Mouse (Mus musculus) Patski (cell line): ENCODE measurements around the gene Polr2c. TPM values are rescaled to one million over a fixed set of nuclear protein-coding genes. Genes with fewer than 3 reads are reported as not detected.
A peak's percentile ranks its signal among the peaks of the same experiment; 100 is the strongest.

ENCODE experiments used
- ATAC-seq: fragments of 100-300 bp; one replicate; pipeline ENCODE4 v1.8.0; 2021
- CTCF ChIA-PET: fragments of 350-600 bp; sonication (Branson Sonifier 250); formaldehyde crosslinking; loops from one replicate; lab custom pipeline; 2022; ENCODE audit warnings: inconsistent platforms; lab: Charles Lee
- POLR2A ChIA-PET: fragments of 350-600 bp; sonication (Branson Sonifier 250); formaldehyde crosslinking; loops from one replicate; lab custom pipeline; 2022; ENCODE audit warnings: antibody characterized with exemption, inconsistent platforms; lab: Charles Lee
- DNase-seq: peaks from one replicate; pipeline ENCODE4 v3.0.0-alpha.2; 2011; ENCODE audit warnings: low read depth, low spot score
- H3K27me3 ChIP-seq: fragments of 371-371 bp; one replicate; pipeline ENCODE4 v1.5.1; 2021
- CTCF ChIP-seq: fragments of 100-300 bp; IDR thresholded peaks from one replicate; pipeline ENCODE4 v1.5.1; 2021
- in situ Hi-C: fragments of 300-500 bp; cut with MboI; formaldehyde crosslinking; loops from 3 replicates; pipeline ENCODE4 v1.11.1; 2018; ENCODE audit warnings: low pct_unique_long_range_greater_than_20kb, mixed read lengths
- polyA plus RNA-seq: library from polyadenylated mRNA; unstranded; gene quantifications from one replicate; pipeline ENCODE4 v1.2.3, GENCODE M21; 2021

The Polr2c gene
- polyA plus RNA-seq, 1 experiment from 2014 or later: 110 TPM

DNA sequence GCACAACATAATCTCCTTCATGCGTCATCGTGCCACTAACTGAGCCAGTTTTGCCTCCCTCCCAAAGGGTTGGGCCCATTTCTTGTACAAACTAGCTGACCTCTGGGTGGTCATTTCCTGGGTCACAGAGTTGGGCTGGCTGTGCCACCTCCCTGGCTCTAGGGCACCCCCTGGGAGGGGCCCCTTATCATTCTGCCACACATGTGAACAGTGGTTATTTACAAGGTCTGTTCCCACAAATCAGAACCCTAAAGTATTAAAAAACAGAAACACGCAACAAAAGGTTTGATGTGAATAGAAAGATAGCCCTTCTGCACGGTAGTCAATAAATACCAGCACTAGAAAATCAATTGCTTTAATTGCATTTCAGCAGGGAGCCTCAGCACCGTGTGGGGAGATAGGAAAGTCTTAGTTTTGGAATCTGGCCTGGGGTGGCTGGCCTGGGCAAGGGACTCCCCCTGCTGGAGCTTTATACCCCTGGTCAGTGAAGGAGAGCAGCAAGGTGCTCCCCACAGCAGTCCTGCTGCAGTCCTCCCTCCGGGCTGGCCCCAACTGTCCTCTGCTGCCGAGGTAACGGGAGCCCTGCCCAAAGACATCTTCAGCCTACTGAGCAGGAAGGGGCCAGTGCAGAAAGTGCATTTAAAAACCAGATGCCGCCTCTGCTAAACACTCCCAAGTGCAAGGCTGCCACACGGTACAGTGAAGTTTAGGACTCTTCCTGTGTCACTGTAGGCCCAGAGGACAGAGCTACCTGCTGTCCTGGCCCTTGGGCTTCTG, 6.8 kb downstream of the Polr2c start:
- ChIA-PET CTCF (interaction anchor here (0.7 to 4.6 kb wide), 3 partner anchors 10 to 41 kb away, joined by 3 to 23 read pairs (median 3); partner anchors contain the start of gene Dok4), POLR2A (interaction anchor here (0.6 to 1.3 kb wide), 2 partner anchors 8 to 905 kb away, joined by 3 to 4 read pairs; no protein-coding TSS in a partner anchor)
- ATAC-seq: no peak
- no peak for TF ChIP-seq CTCF
- no peak for DNase-seq
- in situ Hi-C loops: no loop called here
- H3K27me3 ChIP-seq: no peaks in the 10 kb centered on the region

DNA sequence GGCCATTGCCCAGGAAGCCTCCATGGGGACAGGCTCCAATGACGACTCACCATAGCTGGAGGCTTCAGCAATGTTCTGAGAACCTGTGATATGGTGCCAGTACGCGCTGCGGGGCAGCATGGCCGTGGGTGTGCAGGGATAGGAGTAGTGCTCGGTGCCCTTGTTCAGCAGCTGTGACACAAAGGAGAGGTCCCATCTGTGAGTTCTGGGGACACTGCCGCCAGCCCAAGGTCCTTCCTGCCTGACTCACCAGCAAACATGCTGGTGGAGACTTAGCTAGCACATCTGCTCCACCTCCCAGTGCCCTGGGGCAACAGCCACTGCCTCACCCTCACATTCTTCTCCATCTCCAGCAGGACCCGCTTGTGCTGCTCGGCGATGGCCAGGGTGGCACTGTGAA, 8.0 kb downstream of the Polr2c start:
- TF ChIP-seq CTCF: no peak
- no peak for DNase-seq
- POLR2A ChIA-PET: interaction anchor here (0.7 kb wide), 1 partner anchor 27 kb away, joined by 3 read pairs; no protein-coding TSS in a partner anchor
- H3K27me3 ChIP-seq: no peaks in the 10 kb centered on the region
- in situ Hi-C loops: no loop called here
- CTCF ChIA-PET: interaction anchor here (4.6 kb wide), 1 partner anchor 9 kb away, joined by 23 read pairs; the partner anchor contains the start of gene Dok4
- ATAC-seq: peak; percentile 29

DNA sequence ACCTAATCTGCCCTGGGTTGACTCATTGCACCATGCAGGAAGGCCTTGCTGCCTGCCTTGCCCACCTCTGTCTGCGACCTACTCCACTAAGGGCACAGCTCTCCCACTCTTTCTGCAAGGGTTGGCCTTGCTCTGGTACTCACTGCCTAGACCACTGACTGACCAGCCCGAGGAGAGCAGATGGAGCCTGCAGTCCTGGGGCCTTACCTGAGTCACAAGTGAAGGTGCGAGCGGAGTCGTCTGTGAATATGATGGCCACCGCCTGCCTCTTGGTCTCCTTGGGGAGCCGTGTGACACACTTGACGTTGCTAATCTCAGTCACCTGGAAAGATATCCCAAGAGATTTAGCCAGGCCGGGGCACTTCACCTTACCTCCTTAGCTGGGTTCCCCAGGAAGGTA, 9.7 kb downstream of the Polr2c start:
- in situ Hi-C loops: no loop called here
- no peaks in the 10 kb centered on the region for H3K27me3 ChIP-seq
- DNase-seq: no peak
- ChIA-PET CTCF (interaction anchor here (1.0 to 4.6 kb wide), 4 partner anchors 7 to 45 kb away, joined by 3 to 23 read pairs (median 3); partner anchors contain the start of gene Dok4), POLR2A (interaction anchor here (0.6 to 1.0 kb wide), 5 partner anchors 10 to 80 kb away, joined by 3 to 5 read pairs (median 3); no protein-coding TSS in a partner anchor)
- no peak for TF ChIP-seq CTCF
- no peak for ATAC-seq

DNA sequence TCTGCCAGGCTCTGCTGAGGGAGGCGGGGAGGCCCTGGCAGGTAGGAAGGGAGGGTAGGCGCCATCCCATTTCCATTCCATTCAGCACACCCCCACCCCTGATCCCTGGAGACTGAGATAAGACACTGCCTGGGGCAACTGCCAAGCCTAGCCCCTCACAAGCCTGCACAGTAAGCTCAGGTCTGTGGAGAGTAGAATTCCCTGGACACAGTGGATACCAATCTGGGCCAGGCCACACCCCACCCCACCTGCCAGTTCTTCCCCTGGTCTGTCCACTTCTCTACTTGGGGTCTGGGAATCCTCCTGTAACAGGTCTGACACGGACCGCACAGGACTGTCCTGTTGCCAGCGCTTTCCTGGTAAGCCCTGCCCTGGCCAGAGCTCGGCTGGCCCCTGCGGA, 11.9 kb downstream of the Polr2c start:
- no peak for ATAC-seq
- DNase-seq: no peak
- H3K27me3 ChIP-seq: no peaks in the 10 kb centered on the region
- POLR2A ChIA-PET: no interaction called here
- CTCF ChIA-PET: interaction anchor here (1.8 kb wide), 1 partner anchor 54 kb away, joined by 6 read pairs; no protein-coding TSS in a partner anchor
- TF ChIP-seq CTCF: no peak
- in situ Hi-C loops: no loop called here

DNA sequence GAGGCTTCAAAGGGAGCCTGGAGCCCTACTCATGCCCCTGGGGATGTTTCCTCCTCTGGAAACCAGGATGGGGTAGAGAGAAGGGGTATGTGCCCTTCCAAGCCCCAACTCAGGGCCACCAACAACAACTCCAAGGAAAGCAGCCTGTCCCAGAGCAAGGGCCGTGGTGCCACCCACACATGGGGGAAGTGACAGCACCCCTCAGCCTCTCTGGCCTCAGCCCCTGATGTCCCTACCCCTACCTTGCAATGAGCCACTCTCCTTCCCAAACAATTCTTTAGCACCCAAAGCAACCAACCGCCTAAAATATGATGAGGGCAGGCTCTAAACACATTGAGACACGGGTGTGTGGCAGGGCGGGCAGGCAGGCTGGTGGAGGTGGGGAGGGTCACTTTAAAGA, 12.8 kb downstream of the Polr2c start:
- ATAC-seq: no peak
- in situ Hi-C loops: loop anchor here (5.0 kb wide), 1 partner anchor 37 kb away; no protein-coding TSS in a partner anchor
- no peak for TF ChIP-seq CTCF
- H3K27me3 ChIP-seq: no peaks in the 10 kb centered on the region
- ChIA-PET POLR2A (no interaction called here), CTCF (interaction anchor here (1.0 to 1.8 kb wide), 2 partner anchors 55 to 72 kb away, joined by 3 to 6 read pairs; no protein-coding TSS in a partner anchor)
- no peak for DNase-seq

DNA sequence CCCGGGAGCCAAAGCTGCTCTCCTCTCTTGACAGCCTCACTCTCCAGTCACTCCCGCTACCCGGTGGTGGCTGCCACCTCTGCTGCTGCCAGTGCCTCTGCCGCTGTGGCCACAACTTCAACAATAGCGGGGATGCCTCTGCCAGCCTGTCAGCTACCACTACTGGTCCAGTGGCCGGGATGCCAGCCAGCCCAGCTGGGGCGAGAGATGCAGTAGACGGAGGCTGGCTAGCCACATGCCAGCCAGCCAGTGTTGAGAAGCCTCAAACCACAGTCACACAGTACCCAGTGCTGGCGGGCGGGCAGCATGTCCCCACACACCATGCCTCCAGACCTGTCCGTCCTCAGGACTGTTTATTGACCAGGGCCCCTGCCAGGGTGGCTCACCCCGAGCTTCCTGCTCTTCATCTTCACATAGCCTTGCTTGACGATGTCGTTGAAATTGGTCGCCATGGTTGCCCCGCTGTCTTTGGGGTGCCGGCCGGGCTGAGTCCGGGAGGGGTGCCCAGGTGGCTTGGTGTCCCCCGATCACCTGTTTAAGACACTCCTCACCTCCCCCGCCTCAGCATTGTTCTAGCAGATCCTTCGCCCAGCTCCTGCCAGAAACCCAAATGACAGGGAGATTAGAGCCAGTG, 13.3 kb downstream of the Polr2c start:
- no peak for ATAC-seq
- CTCF ChIA-PET: interaction anchor here (1.0 to 1.8 kb wide), 3 partner anchors 39 to 71 kb away, joined by 3 to 6 read pairs (median 3); no protein-coding TSS in a partner anchor
- H3K27me3 ChIP-seq: no peaks in the 10 kb centered on the region
- no peak for TF ChIP-seq CTCF
- POLR2A ChIA-PET: interaction anchor here (1.1 kb wide), 1 partner anchor 45 kb away, joined by 7 read pairs; no protein-coding TSS in a partner anchor
- in situ Hi-C loops: loop anchor here (5.0 kb wide), 1 partner anchor 37 kb away; no protein-coding TSS in a partner anchor
- no peak for DNase-seq

DNA sequence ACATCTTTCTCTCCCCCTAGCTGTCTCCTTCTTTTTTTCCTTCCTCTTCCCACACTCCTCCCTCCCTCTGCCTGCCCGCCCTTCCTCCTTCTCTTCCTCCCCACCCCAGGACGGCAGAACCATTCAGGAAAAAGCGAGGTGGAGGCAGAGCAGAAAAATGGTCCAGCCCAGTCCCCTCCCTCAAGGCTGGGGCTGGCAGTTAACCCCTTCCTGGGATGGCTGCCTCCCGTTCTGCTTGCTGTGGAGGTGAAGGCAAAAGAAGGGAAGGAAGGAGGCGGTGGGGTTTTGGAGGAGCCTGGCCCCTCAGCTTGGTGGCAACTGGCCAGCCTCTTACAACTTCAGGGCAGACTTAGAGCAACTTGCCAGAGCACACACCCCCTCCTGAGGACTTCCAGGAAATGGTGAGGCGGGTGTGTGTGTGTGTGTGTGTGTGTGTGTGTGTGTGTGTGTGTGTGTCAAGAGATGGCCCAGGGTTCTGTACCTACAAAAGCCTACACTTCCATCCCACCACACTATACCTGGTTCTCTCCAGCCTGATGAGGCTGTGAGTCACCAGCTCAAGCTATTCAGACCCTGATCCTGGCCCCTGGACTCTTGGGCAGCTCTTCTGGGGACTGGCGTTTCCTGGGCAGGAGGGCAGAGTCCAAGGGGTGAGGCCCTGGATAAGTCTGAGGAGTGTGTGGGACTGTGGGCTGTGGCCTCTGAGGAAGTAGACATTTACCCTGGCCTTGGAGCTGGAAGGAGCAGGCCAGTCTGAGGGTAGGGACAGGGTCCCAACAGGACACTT, 14.1 kb downstream of the Polr2c start:
- in situ Hi-C loops: loop anchor here (5.0 kb wide), 1 partner anchor 36 kb away; no protein-coding TSS in a partner anchor
- DNase-seq (no peak), ATAC-seq (no peak)
- ChIA-PET POLR2A (interaction anchor here (0.9 to 1.1 kb wide), 2 partner anchors 8 to 44 kb away, joined by 3 to 7 read pairs; no protein-coding TSS in a partner anchor), CTCF (interaction anchor here (1.0 to 5.6 kb wide), 5 partner anchors 19 to 167 kb away, joined by 3 to 41 read pairs (median 3); no protein-coding TSS in a partner anchor)
- H3K27me3 ChIP-seq: no peaks in the 10 kb centered on the region
- no peak for TF ChIP-seq CTCF

DNA sequence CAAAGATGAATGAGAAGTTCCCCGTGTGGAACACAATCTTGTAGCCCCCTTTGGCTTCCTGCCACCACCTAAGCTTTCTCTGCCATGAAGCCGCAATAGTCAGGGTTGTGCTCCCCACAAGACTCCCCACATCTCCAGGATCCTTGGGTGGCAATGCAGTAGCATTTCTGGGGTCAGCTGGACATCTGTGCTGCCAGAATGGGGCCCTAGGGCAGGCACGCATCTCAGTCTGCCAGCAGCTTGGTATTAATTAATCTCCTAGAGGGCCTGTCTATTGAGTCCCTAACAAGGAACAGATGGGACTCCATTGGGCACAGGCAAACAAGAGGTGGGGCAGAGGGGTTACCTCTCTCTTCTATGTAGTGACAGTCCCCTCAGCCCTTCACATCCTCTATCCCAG, 14.9 kb downstream of the Polr2c start:
- in situ Hi-C loops: loop anchor here (5.0 kb wide), 1 partner anchor 35 kb away; no protein-coding TSS in a partner anchor
- ChIA-PET POLR2A (interaction anchor here (0.7 to 1.1 kb wide), 3 partner anchors 8 to 43 kb away, joined by 3 to 7 read pairs (median 3); no protein-coding TSS in a partner anchor), CTCF (interaction anchor here (1.1 to 5.6 kb wide), 5 partner anchors 8 to 168 kb away, joined by 3 to 41 read pairs (median 3); no protein-coding TSS in a partner anchor)
- H3K27me3 ChIP-seq: no peaks in the 10 kb centered on the region
- DNase-seq (no peak), ATAC-seq (no peak)
- TF ChIP-seq CTCF: no peak

DNA sequence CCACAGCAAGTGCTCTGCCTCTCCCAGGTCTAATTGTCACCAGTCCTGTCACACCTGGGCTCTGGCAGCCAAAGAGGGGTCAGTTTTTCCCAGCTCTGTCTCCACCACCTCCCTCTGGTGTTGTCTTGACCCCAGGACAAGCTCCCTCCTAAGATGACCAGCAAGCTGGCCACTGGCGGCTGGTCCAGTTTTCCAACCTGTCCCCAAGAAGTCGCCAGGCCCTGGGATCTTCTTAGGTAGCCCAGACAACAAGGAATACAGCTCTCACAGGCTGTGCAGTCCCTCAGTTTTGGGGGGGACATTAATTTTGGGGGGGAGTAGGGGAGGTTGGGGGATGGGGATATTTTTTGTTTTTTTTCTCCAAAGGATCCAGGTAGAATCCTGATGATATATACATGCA, 15.3 kb downstream of the Polr2c start:
- POLR2A ChIA-PET: interaction anchor here (0.7 to 0.9 kb wide), 2 partner anchors 9 to 39 kb away, joined by 3 read pairs; no protein-coding TSS in a partner anchor
- ATAC-seq: no peak
- in situ Hi-C loops: loop anchor here (5.0 kb wide), 1 partner anchor 35 kb away; no protein-coding TSS in a partner anchor

More for the DNA sequence above, 15.3 kb downstream of the Polr2c start:
- DNase-seq: no peak
- no peaks in the 10 kb centered on the region for H3K27me3 ChIP-seq
- TF ChIP-seq CTCF: no peak
- CTCF ChIA-PET: interaction anchor here (1.1 to 5.6 kb wide), 5 partner anchors 8 to 169 kb away, joined by 3 to 41 read pairs (median 3); no protein-coding TSS in a partner anchor
